Mouse (Mus musculus) hindbrain, embryonic 16.5 days (tissue): Measurements from ENCODE around the gene Gm10153. TPM values are rescaled to one million over a fixed set of nuclear protein-coding genes. Genes with fewer than 3 reads are reported as not detected.
"Not testable (repeated sequence)": the region's sequence is repeated elsewhere in the genome, so short reads cannot be mapped to it uniquely, and the experiment has no call there.

ENCODE experiments used
- ATAC-seq: fragments of 200-750 bp; cut with Nextera tagmentation; 2 replicates; pipeline ENCODE4 v1.8.0; 2017; ENCODE audit warnings: moderate TSS enrichment, moderate library complexity
- H3K27ac ChIP-seq: fragments of 300-500 bp; sonication (generic); 2 replicates; pipeline ENCODE4 v1.5.1; 2014; ENCODE audit warnings: low read depth, mild to moderate bottlenecking, control low read depth, low read length, moderate library complexity
- H3K27me3 ChIP-seq: fragments of 300-500 bp; sonication (generic); replicated peaks from 2 replicates; pipeline ENCODE4 v1.6.1; 2014; ENCODE audit warnings: low read length; ENCODE audit not compliant: control insufficient read depth, insufficient read depth
- H3K36me3 ChIP-seq: fragments of 300-500 bp; sonication (generic); 2 replicates; pipeline ENCODE4 v1.6.1; 2014; ENCODE audit warnings: mild to moderate bottlenecking, low read length, moderate library complexity, mixed read lengths; ENCODE audit not compliant: control insufficient read depth, insufficient read depth
- H3K4me1 ChIP-seq: fragments of 300-500 bp; sonication (generic); 2 replicates; pipeline ENCODE4 v1.6.1; 2014; ENCODE audit warnings: low read depth, low read length; ENCODE audit not compliant: control insufficient read depth, insufficient read depth
- H3K4me2 ChIP-seq: fragments of 300-500 bp; sonication (generic); 2 replicates; pipeline ENCODE4 v1.6.1; 2014; ENCODE audit warnings: mild to moderate bottlenecking, low read length, control low read depth, moderate library complexity
- H3K4me3 ChIP-seq: fragments of 300-500 bp; sonication (generic); 2 replicates; pipeline ENCODE4 v1.5.1; 2014; ENCODE audit warnings: mild to moderate bottlenecking, low read length, control low read depth, moderate library complexity
- H3K9ac ChIP-seq: fragments of 300-500 bp; sonication (generic); 2 replicates; pipeline ENCODE4 v1.6.1; 2014; ENCODE audit warnings: low read depth, mild to moderate bottlenecking, control low read depth, low read length, moderate library complexity
- H3K9me3 ChIP-seq: fragments of 300-500 bp; sonication (generic); 2 replicates; pipeline ENCODE4 v1.6.1; 2014; ENCODE audit warnings: mild to moderate bottlenecking, low read length, moderate library complexity; ENCODE audit not compliant: control insufficient read depth
- WGBS: fragments of 180-500 bp; shearing (Covaris S2); extraction: QIAGEN DNeasy Blood & Tissue Kit; methylation state at CpG from one replicate; pipeline ENCODE4 v1.1.7; 2014; 5-methylcytosine and 5-hydroxymethylcytosine counted together
- polyA plus RNA-seq: library from polyadenylated mRNA; unstranded; fragments of >200 nt; fragmentation: Nextera tagmentation; extraction: Ambion mirVana; gene quantifications from 2 replicates; pipeline ENCODE4 v1.2.1, GENCODE M21; 2015

Gm10153 gene
- polyA plus RNA-seq, 1 experiment from 2014 or later = not detected

DNA sequence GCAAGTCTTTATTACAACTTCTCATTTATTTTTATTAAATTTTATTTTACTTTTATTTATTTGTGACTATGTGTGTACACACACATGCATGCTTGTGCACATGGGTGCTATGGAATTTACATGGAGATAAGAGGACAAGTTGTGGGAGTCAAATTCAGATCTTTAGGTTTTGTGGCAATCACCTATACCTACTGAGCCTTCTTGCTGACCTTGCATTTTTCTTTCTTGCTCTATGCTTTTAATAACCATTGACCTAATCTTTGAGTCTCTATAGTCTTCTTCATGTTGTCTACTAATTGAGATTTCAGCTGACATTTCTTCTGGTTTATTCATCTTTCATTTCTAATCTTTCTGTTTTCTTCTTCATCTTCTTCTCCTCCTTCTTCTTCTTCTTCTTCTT is 41.6 kb downstream of the Gm10153 start:
- Histone ChIP-seq H3K36me3 (no peaks in the 10 kb centered on the region), H3K27me3 (no peaks in the 10 kb centered on the region), H3K27ac (no peak overlapping the region), H3K4me3 (no peak overlapping the region), H3K9me3 (no peaks in the 10 kb centered on the region), H3K9ac (no peak overlapping the region), H3K4me1 (no peaks in the 10 kb centered on the region), H3K4me2 (no peak overlapping the region)
- no peak for ATAC-seq

DNA sequence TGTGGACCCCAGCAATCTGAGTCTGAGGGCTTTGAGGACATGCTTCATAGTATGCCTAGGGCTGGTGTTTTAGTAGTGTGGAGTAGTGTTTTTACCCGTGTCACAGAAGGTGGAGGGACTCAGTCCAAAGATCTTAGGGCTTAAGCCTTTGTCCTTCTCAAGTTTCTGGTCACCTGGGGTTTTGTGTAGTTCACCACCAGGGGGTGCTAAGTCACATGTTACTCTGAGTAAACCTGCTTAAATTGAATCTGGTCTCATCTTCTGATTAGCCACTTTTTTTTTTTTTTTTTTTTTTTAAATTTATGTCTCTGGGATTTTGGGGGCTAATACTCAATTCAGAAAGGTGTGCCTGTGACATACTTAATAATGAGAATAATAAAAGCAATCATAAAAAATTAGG is 44.2 kb downstream of the Gm10153 start:
- ATAC-seq = no peak
- Histone ChIP-seq H3K4me3 (no peak overlapping the region), H3K36me3 (no peaks in the 10 kb centered on the region), H3K4me2 (no peak overlapping the region), H3K27ac (no peak overlapping the region), H3K4me1 (no peaks in the 10 kb centered on the region), H3K9ac (no peak overlapping the region), H3K9me3 (no peaks in the 10 kb centered on the region), H3K27me3 (no peaks in the 10 kb centered on the region)
- WGBS = 5% methylated on average over 1 of the region's 1 CpGs

DNA sequence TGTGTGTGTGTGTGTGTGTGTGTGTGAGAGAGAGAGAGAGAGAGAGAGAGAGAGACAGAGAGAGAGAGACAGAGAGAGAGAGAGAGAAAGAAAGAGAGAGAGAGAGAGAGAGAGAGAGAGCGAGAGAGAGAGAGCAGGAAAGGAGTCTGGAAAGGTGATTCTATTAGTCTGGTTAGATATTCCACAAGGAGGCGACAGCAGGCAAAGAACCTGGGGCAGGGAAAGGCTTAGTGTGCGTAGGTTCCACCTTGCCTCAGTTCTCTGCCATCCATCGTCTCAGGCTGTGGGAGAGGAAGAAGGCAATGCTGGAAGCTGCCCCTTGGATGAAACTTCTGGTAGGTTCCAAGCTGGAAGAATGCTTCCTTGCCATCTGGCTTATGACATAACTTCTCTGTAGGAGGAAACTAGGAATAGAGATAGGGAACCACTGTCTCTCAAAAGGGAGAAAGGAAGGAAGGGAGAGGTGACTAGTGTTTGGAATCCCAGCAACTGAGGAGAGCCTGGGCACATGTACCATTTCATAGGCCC is 44.7 kb downstream of the Gm10153 start:
- H3K36me3 ChIP-seq = no peaks in the 10 kb centered on the region
- no peak overlapping the region for H3K9ac ChIP-seq
- no peak overlapping the region for H3K27ac ChIP-seq
- no peak for ATAC-seq
- H3K4me1 ChIP-seq = no peaks in the 10 kb centered on the region
- no peak overlapping the region for H3K4me2 ChIP-seq
- H3K27me3 ChIP-seq = no peaks in the 10 kb centered on the region
- no peaks in the 10 kb centered on the region for H3K9me3 ChIP-seq
- no peak overlapping the region for H3K4me3 ChIP-seq
- WGBS = 53% methylated on average over 4 of the region's 4 CpGs

DNA sequence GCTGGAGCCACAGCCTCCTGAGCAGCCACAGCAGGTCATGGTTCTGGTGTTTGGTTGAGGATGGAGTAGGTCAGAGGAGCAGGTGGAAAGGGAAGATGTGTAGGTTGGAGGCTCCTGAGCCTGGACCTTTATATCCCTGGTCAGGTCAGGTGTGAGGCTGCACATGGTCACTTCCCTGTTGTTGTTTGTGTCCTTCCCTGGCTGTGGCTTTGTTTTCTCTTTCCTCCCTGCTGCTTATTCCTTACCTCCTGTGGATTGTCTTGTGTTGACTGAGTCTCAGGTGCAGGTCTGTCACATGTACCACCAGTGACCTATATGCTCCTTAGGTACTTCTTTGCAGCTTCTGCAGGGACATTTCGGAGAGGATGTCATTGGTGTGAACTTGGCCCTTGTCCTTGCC is 45.7 kb downstream of the Gm10153 start, which contains the start of gene Gm45337:
Gm45337 (minus strand) TSS at position 101 of the 400 bp plus-strand sequence.
- no peaks in the 10 kb centered on the region for H3K4me1 ChIP-seq
- 85% methylated on average over 1 of the region's 1 CpGs for WGBS
- H3K4me3 ChIP-seq = no peak within 1 kb of the TSS
- H3K27me3 ChIP-seq = no peaks in the 10 kb centered on the region
- H3K4me2 ChIP-seq = no peak within 1 kb of the TSS
- H3K27ac ChIP-seq = no peak within 1 kb of the TSS
- H3K36me3 ChIP-seq = no peaks in the 10 kb centered on the region
- no peak for ATAC-seq
- no peak within 1 kb of the TSS for H3K9ac ChIP-seq
- H3K9me3 ChIP-seq = no peaks in the 10 kb centered on the region

DNA sequence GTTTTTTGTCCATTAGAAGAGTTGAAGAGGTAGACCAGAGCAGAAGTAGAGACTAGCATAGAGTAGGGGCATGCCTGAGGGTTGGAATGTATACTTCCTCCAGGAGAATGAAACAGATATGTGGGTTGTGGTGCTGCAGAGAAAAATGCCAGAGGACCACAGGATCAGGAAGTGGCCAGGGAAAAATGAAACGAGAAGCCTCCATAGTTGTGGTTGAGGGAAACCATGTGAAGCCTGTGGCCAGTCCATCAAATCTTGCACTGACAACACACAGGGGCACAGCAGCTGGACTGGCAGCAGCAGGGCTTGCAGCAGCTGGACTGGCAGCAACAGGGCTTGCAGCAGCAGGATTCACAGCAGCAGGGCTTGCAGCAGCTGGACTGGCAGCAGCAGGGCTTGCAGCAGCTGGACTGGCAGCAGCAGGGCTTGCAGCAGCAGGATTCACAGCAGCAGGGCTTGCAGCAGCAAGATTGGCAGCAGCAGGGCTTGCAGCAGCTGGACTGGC is 46.6 kb downstream of the Gm10153 start:
- not testable (repeated sequence) for ATAC-seq, H3K4me1 ChIP-seq, H3K36me3 ChIP-seq, H3K27me3 ChIP-seq, H3K4me3 ChIP-seq, H3K4me2 ChIP-seq, H3K9me3 ChIP-seq, H3K27ac ChIP-seq, H3K9ac ChIP-seq
- WGBS = 55% methylated on average over 1 of the region's 1 CpGs

DNA sequence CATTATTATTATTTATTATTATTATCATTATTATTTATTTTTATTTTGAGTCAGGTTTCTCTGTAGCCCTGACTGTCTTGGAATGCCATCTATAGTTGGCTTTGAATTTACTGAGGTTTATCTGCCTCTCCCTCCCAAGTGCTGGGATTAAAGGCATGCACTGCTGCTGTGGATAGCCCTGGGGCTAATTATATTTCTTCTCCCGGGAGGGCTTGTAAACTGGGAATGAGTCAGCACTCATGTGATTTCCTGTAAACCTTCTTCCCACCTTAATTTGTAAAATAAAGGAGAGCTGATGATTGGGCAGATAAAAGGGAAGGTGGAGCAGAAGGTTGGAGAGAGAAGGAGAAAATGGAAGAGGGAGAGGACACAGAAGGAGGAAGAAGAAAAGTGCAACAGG is 49.5 kb downstream of the Gm10153 start:
- no peak for ATAC-seq
- H3K4me1 ChIP-seq = no peaks in the 10 kb centered on the region
- no peaks in the 10 kb centered on the region for H3K36me3 ChIP-seq
- no peaks in the 10 kb centered on the region for H3K27me3 ChIP-seq
- no peak overlapping the region for H3K27ac ChIP-seq
- no peak overlapping the region for H3K4me3 ChIP-seq
- H3K4me2 ChIP-seq = no peak overlapping the region
- WGBS = 38% methylated on average over 1 of the region's 1 CpGs
- H3K9ac ChIP-seq = no peak overlapping the region
- no peaks in the 10 kb centered on the region for H3K9me3 ChIP-seq

Other genes starting within 250 kb of the Gm10153 start
- 19.6 and 20.7 TPM in 2 replicates for gene Brsk2, start 240.6 kb downstream of the Gm10153 start, polyA plus RNA-seq
- gene Mob2, start 129.3 kb downstream of the Gm10153 start, polyA plus RNA-seq = 52.7 and 55.9 TPM in 2 replicates
- gene Dusp8, start 94.5 kb downstream of the Gm10153 start, polyA plus RNA-seq = 109 and 117 TPM in 2 replicates
- gene Gm45618, start 69.7 kb downstream of the Gm10153 start, polyA plus RNA-seq = 0.25 TPM in 2 replicates
- gene Gm39115, start 54.4 kb downstream of the Gm10153 start, polyA plus RNA-seq = 0.24 TPM in 2 replicates
- not detected in 2 replicates for gene Gm45337, start 45.8 kb downstream of the Gm10153 start, polyA plus RNA-seq
- not detected in 2 replicates for gene Gm29735, start 33.3 kb downstream of the Gm10153 start, polyA plus RNA-seq
- gene Gm4553, start 24.6 kb downstream of the Gm10153 start, polyA plus RNA-seq = not detected in 2 replicates
- not detected in 2 replicates for gene Krtap5-2, start 14.4 kb downstream of the Gm10153 start, polyA plus RNA-seq
- not detected in 2 replicates for gene Krtap5-3, start 11.0 kb upstream of the Gm10153 start, polyA plus RNA-seq
- not detected in 2 replicates for gene Gm7579, start 21.5 kb upstream of the Gm10153 start, polyA plus RNA-seq
- gene Krtap5-5, start 39.6 kb upstream of the Gm10153 start, polyA plus RNA-seq = not detected in 2 replicates
- not detected in 2 replicates for gene Gm40460, start 50.7 kb upstream of the Gm10153 start, polyA plus RNA-seq
- gene Gm2431, start 68.0 kb upstream of the Gm10153 start, polyA plus RNA-seq = not detected in 2 replicates
- gene Gm4559, start 84.0 kb upstream of the Gm10153 start, polyA plus RNA-seq = not detected in 2 replicates
- gene Krtap5-1, start 106.7 kb upstream of the Gm10153 start, polyA plus RNA-seq = not detected in 2 replicates
- not detected in 2 replicates for gene Krtap5-4, start 113.2 kb upstream of the Gm10153 start, polyA plus RNA-seq
- 13.3 and 14.9 TPM in 2 replicates for gene Ifitm10, start 183.4 kb upstream of the Gm10153 start, polyA plus RNA-seq
- gene Gm49369, start 192.3 kb upstream of the Gm10153 start, polyA plus RNA-seq = 6.4 TPM in 1 of 2 replicates, not detected in the other
- gene Ctsd, start 197.6 kb upstream of the Gm10153 start, polyA plus RNA-seq = 356 and 378 TPM in 2 replicates
- gene Syt8, start 244.5 kb upstream of the Gm10153 start, polyA plus RNA-seq = not detected in 2 replicates